Mouse (Mus musculus) gastrocnemius, postnatal 10 days (tissue): ENCODE data around the gene Egfl7. TPM values are rescaled to one million over a fixed set of nuclear protein-coding genes. Genes with fewer than 3 reads are reported as not detected.

Experiments
- DNase-seq: peaks from one replicate; pipeline ENCODE4 v3.0.0; 2021; ENCODE audit warnings: mixed read lengths
- total RNA-seq, 2 experiments: library from RNA; stranded (reverse); gene quantifications; 2 replicates each; pipeline ENCODE4 v1.2.3; 2021

The Egfl7 gene
- total RNA-seq, 2 experiments from 2014 or later = 104 to 147 TPM

- DNase-seq = peak; percentile 55
Observed at GRCm38 (mm10) chr2:26594022-26594346, 14.2 kb downstream of the Egfl7 start.

- DNase-seq = no peak
Observed at GRCm38 (mm10) chr2:26594461-26594933, 14.7 kb downstream of the Egfl7 start.

GRCm38 (mm10) chr2:26594934-26595724, 15.3 kb downstream of the Egfl7 start:
- DNase-seq = no peak

GRCm38 (mm10) chr2:26595725-26596435, 16.1 kb downstream of the Egfl7 start:
- no peak for DNase-seq

- DNase-seq = no peak
Observed at GRCm38 (mm10) chr2:26596898-26597297, 17.1 kb downstream of the Egfl7 start.

GRCm38 (mm10) chr2:26597810-26598209, 18.0 kb downstream of the Egfl7 start:
- DNase-seq = no peak

GRCm38 (mm10) chr2:26598462-26598861, 18.6 kb downstream of the Egfl7 start:
- no peak for DNase-seq

GRCm38 (mm10) chr2:26599965-26600364, 20.2 kb downstream of the Egfl7 start:
- no peak for DNase-seq

GRCm38 (mm10) chr2:26600664-26601063, 20.9 kb downstream of the Egfl7 start:
- no peak for DNase-seq

GRCm38 (mm10) chr2:26601595-26601994, 21.8 kb downstream of the Egfl7 start:
- DNase-seq = no peak

GRCm38 (mm10) chr2:26602631-26603030, 22.8 kb downstream of the Egfl7 start:
- no peak for DNase-seq

GRCm38 (mm10) chr2:26603159-26603558, 23.3 kb downstream of the Egfl7 start:
- DNase-seq = no peak

GRCm38 (mm10) chr2:26603720-26604671, 24.2 kb downstream of the Egfl7 start, which contains the start of gene Agpat2:
Gene Agpat2 (minus strand): TSS chr2:26604417.
- peak; percentile 78 for DNase-seq

GRCm38 (mm10) chr2:26605331-26605730, 25.5 kb downstream of the Egfl7 start:
- no peak for DNase-seq

- DNase-seq = no peak
Observed at GRCm38 (mm10) chr2:26606579-26606978, 26.8 kb downstream of the Egfl7 start.

- DNase-seq = no peak
Observed at GRCm38 (mm10) chr2:26607056-26607910, 27.5 kb downstream of the Egfl7 start.

GRCm38 (mm10) chr2:26608781-26609180, 29.0 kb downstream of the Egfl7 start:
- no peak for DNase-seq

- no peak for DNase-seq
Observed at GRCm38 (mm10) chr2:26609261-26609661, 29.4 kb downstream of the Egfl7 start.

- no peak for DNase-seq
Observed at GRCm38 (mm10) chr2:26610526-26610925, 30.7 kb downstream of the Egfl7 start.

- no peak for DNase-seq
Observed at GRCm38 (mm10) chr2:26611054-26611453, 31.2 kb downstream of the Egfl7 start.

GRCm38 (mm10) chr2:26611896-26612295, 32.1 kb downstream of the Egfl7 start:
- DNase-seq = no peak
